Mouse (Mus musculus) monocyte, adult 2 months (primary cell): ENCODE measurements around the gene Gm13289.
"Not testable (repeated sequence)": the region's sequence is repeated elsewhere in the genome, so short reads cannot be mapped to it uniquely, and the experiment has no call there.

Source experiments
- DNase-seq, 2 experiments: peaks; one replicate each; pipeline ENCODE4 v3.0.0; 2022; ENCODE audit warnings: low spot score in 2 of 2, low read depth in 1 of 2

Gm13289 gene

GRCm38 (mm10) chr4:88776622-88777021 lies at the start of gene Gm13289:
Gm13289 (plus strand) TSS chr4:88776922.
- not testable (repeated sequence) for DNase-seq

GRCm38 (mm10) chr4:88727324-88727723 lies 49.4 kb upstream of the Gm13289 start:
- no peak for DNase-seq

DNA sequence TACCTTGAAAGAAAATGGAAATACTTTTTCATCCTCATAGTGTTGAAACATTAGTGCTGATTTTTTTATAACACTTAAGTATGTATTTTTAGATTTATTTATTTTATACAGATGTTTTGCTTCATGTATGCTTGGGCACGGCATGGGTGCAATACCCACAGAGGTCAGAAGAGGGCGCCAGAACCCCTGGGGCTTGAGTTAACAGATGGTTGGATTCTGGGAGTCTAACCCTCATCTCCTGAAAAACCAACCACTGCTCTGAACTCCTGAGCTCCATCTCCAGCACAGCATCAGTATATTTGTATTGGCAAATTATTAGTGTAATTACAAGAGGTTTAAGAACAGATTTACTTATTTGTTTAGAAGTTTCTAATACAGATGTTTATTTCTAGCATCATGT lies 38.2 kb upstream of the Gm13289 start:
- DNase-seq: peak in 1 of 2 experiments; percentile 62

GRCm38 (mm10) chr4:88739036-88739435 lies 37.7 kb upstream of the Gm13289 start:
- no peak for DNase-seq

DNA sequence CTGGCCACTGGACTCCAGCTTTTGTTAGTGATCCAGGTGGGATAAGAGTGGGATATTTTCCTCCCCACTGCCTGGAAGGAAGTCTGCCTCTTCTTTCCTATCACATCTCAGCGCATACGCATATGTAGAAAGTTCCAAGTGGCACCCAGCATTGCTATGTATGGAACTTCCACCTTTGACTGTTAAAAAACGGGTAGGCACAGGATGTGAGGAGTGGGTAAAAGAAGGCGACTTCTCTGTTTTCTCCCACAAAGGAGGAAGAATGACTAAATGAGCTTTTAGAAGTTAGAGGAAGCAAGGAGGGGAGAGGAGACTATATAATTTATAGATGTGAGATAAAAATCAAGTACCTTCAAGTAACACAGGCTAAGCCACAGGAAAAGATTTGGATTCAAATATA lies 35.3 kb upstream of the Gm13289 start:
- DNase-seq: no peak

- no peak for DNase-seq
These were observed 33.9 kb upstream of the Gm13289 start for GRCm38 (mm10) chr4:88742771-88743371.

DNA sequence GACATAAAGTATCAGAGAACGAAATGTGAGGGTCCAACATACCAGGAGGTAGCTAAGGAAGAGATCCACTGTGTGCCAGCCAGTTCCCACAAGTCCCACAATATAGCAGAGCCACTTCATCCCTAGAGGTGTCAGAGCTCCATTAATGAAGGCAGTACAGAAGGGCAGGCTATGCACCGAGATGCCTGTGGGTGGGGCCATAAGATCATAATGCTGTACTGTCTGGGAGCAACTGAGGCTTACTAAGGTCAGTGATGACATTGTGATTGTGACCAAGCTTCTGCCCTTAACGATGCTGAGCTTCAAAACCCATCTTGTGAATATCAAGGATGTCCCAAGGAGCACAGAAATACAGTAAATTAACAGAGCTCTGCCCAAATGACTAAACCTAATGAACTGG lies 32.5 kb upstream of the Gm13289 start:
- no peak for DNase-seq

GRCm38 (mm10) chr4:88749926-88750325 lies 26.8 kb upstream of the Gm13289 start:
- DNase-seq: no peak

DNA sequence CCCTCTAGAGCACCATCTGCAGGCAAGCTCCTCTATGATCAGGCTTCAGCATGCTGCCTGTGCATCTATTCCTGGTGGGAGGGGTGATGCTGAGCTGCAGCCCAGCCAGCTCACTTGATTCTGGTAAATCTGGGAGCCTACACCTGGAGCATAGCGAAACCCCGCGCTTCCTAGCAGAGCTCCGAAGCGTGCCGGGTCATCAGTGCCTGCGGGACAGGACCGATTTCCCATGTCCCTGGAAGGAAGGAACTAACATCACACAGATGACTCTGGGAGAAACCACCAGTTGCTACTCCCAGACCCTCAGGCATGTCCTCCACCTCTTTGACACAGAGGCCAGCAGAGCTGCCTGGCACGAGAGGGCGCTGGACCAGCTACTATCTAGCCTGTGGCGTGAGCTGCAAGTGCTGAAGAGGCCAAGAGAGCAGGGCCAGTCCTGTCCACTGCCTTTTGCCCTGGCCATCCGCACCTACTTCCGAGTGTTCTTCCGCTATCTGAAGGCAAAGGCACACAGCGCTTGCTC lies 21.8 kb upstream of the Gm13289 start, which contains the start of gene Gm13271:
Gene Gm13271 (plus strand): TSS at position 51 of the 523 bp plus-strand sequence.
- DNase-seq: peak in 1 of 2 experiments; percentile 76

DNA sequence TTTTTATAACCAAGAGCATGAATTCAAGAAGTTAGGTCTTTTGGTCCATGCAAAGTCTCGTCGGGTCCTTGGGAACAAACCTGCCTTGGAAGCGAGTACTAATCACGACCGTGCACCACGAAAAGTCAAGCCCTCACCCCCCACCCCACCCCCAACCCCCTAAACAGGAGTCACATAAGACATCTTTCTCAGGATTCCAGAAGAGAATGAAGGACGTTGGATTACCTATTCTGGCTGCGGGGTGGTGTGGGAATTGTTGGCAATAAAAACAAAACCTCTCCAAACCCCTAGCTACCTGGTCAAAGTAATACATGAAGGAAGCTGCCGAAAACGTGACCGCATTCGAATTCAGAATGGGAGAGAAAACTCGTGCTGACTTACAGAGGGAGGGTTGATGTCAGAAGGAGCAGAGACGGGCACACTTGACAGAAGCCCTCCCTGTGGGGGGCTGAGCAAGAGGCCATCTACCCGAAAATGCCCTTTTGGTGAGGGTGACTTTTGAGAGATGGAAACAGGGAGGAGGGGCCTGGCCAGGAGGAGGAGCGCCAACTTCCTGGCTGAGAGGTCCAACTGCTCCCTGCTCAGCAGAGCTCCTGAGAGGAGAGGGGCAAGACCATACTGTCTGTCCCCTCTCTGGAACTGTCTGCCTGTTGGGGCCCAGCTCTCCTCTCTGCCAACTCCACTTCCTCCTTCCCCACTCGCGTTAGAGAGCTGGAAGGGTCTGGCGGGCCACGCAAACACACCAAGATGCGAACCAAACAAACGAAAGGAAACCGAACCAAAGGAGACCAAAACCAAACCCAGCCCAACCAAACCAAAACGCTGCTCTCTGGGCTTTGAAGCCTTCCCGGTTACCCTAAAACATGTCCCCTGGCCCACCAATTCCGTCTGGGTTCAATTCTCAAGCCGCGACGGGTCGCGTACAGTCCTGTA lies 19.9 kb upstream of the Gm13289 start:
- DNase-seq: not testable (repeated sequence)

GRCm38 (mm10) chr4:88757628-88758031 lies 19.1 kb upstream of the Gm13289 start:
- peak; percentile 85 to 95 for DNase-seq

DNA sequence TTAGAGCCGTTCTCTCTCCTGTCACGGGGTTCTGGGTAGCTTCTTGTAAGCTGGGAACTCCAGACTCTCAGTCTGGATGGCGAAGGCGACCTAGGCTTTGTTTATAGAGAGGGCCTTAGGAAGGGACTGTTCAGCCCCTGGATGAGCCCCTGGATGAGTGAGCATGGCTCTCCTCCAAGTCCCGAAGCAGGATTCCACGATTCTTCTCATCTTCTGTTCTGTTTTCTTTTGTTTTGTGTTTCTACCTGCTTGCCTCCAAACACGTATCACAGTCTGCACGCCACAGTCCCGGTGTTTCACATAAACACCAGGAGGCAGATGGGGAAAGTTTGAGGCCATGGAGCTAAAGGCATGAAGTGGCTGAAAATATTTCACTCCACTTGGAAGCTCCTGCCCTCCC lies 18.0 kb upstream of the Gm13289 start:
- DNase-seq: not testable (repeated sequence)

- not testable (repeated sequence) for DNase-seq
These were observed 17.0 kb upstream of the Gm13289 start, which contains the start of gene Gm13283 for GRCm38 (mm10) chr4:88759610-88760268. Gm13283 (plus strand) TSS chr4:88760119.

DNA sequence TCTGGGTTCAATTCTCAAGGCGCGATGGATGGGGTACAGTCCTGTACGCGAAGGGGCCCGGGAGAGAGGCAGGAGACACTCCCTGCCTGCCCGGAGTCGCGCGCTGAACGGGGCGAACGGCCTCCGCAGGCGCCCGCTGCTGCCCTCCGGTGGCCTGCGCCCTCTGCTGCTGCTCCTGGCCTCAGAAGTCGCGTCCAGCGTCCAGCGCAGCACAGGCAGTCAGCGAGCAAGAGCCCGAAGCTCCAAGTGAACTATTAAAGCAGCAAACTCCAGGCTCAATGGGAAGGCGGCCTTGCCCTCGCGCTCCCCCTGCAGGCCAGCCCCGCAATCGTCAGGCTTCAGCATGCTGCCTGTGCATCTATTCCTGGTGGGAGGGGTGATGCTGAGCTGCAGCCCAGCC lies 16.3 kb upstream of the Gm13289 start:
- peak; percentile 63 to 64 for DNase-seq

GRCm38 (mm10) chr4:88761776-88762175 lies 14.9 kb upstream of the Gm13289 start:
- peak; percentile 67 to 70 for DNase-seq

DNA sequence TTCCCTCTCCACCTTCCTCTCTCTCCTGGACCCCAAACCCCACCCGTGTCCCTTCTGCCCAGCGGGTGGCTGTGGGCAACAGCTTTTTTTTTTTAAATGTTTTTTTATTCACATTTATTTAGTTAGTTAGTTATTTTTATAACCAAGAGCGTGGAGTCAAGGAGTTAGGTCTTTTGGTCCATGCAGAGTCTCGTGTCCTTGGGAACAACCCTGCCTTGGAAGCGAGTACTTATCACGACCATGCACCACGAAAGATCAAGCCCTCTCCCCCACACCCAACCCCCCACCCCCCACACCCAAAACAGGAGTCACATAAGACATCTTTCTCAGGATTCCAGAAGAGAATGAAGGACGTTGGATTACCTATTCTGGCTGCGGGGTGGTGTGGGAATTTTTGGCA lies 14.4 kb upstream of the Gm13289 start:
- not testable (repeated sequence) for DNase-seq

DNA sequence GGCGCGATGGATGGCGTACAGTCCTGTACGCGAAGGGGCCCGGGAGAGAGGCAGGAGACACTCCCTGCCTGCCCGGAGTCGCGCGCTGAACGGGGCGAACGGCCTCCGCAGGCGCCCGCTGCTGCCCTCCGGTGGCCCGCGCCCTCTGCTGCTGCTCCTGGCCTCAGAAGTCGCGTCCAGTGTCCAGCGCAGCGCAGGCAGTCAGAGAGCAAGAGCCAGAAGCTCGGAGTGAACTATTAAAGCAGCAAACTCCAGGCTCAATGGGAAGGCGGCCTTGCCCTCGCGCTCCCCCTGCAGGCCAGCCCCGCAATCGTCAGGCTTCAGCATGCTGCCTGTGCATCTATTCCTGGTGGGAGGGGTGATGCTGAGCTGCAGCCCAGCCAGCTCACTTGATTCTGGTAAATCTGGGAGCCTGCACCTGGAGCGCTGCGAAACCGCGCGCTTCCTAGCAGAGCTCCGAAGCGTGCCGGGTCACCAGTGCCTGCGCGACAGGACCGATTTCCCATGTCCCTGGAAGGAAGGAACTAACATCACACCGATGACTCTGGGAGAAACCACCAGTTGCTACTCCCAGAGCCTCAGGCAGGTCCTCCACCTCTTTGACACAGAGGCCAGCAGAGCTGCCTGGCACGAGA lies 13.2 kb upstream of the Gm13289 start:
- DNase-seq: peak in 1 of 2 experiments; percentile 45

GRCm38 (mm10) chr4:88773534-88773933 lies 3.2 kb upstream of the Gm13289 start, which contains the start of gene Gm13290:
Gm13290 (plus strand) TSS chr4:88773834.
- DNase-seq: not testable (repeated sequence)

DNA sequence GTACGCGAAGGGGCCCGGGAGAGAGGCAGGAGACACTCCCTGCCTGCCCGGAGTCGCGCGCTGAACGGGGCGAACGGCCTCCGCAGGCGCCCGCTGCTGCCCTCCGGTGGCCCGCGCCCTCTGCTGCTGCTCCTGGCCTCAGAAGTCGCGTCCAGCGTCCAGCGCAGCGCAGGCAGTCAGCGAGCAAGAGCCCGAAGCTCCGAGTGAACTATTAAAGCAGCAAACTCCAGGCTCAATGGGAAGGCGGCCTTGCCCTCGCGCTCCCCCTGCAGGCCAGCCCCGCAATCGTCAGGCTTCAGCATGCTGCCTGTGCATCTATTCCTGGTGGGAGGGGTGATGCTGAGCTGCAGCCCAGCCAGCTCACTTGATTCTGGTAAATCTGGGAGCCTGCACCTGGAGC lies 2.8 kb downstream of the Gm13289 start, which contains the start of gene Gm13272:
Gene Gm13272 (plus strand): TSS at position 301 of the 400 bp plus-strand sequence.
- DNase-seq: not testable (repeated sequence)

- not testable (repeated sequence) for DNase-seq
These were observed 3.6 kb downstream of the Gm13289 start for GRCm38 (mm10) chr4:88780320-88780719.
